Mouse (Mus musculus): Measurements from ENCODE around the gene Hydin.

DNA sequence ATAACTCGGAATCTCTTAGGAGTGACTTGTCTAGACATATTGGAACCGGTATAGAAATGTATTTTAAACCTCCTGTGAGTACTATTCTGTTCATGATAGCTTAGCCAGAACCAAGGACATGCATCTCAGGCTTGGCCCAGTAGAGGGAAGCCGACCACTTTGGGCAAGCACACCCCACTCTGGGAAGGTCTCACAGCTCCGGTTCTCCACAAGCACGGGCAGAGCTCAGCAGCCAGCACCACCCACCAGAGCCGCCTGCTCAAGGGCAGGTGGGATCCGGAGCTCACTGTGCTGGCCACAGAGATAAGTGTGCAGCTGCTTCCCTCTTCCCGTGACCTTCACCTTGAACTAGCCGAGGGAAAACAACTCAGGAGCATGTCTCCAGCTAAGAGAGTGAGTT, 384.1 kb downstream of the Hydin start:
- TF ChIP-seq CTCF (IDR thresholded peaks at IDR 0.05 in 2 of 3, conservative IDR thresholded peaks at IDR 0.05 in 1 of 3; ENCODE audit: control insufficient read depth in 1 of 3, insufficient read depth in 1 of 3, low read depth in 2 of 3, low read length in 3 of 3, poor library complexity in 1 of 3, severe bottlenecking in 1 of 3) (no peak), POLR2AphosphoS5 (IDR thresholded peaks at IDR 0.05; ENCODE audit: borderline replicate concordance, low read depth, low read length) (no peak), E2F4 (IDR thresholded peaks at IDR 0.05; ENCODE audit: borderline replicate concordance, low read depth, low read length) (no peak), POLR2A (IDR thresholded peaks at IDR 0.05; ENCODE audit: control insufficient read depth in 1 of 2, insufficient read depth in 1 of 2, low read depth in 1 of 2, low read length in 2 of 2, poor library complexity in 1 of 2) (no peak), CHD1 (IDR thresholded peaks at IDR 0.05; ENCODE audit: low read depth, low read length) (no peak), MAX (IDR thresholded peaks at IDR 0.05; ENCODE audit: low read length) (no peak), ETS1 (IDR thresholded peaks at IDR 0.05; ENCODE audit: low read depth, low read length) (no peak), MAZ (IDR thresholded peaks at IDR 0.05; ENCODE audit: low read depth, low read length) (no peak), TCF12 (IDR thresholded peaks at IDR 0.05; ENCODE audit: low read depth, low read length) (no peak)

All from MEL (cell line).